Comparison of ENCODE assay signal across 14 mouse cellular contexts in genomic region chr11:58958536-58958935, GRCm38 (mm10). TPM values are rescaled to one million over a fixed set of nuclear protein-coding genes. Genes with fewer than 3 reads are reported as not detected.
DNase-seq lines count a peak whose midpoint lies in the region; ATAC-seq lines count a peak whose summit lies in the region.
"Had no signal": no experiment of that assay in that cellular context is flagged by ENCODE, and none has a peak within 500 bp of the region (broad histone marks: within the 10 kb centered on the region; RNA-seq: fewer than 3 reads in every experiment).

No protein-coding gene starts in this region.

- H3K9ac ChIP-seq in liver, embryonic 11.5 days (ENCODE audit: low read depth, low read length) = 0 out of 2 replicates have a peak overlapping the region, but pooled peaks have one; percentile 14
- H3K9ac ChIP-seq in liver, embryonic 15.5 days = peak overlapping the region; percentile 70; the same call in 1 of the 2 replicates
- H3K9ac ChIP-seq in neural tube, embryonic 12.5 days = no peak overlapping the region
- H3K9ac ChIP-seq: stomach, embryonic 15.5 days had no signal

- peaks cover 16% of the 10 kb centered on the region for H3K9me3 ChIP-seq in erythroblast, embryonic 14.5 days (ENCODE audit: control insufficient read depth, low read length)
- H3K9me3 ChIP-seq in liver, embryonic 11.5 days (ENCODE audit: control insufficient read depth, low read length) = no peaks in the 10 kb centered on the region
- no peaks in the 10 kb centered on the region for H3K9me3 ChIP-seq in liver, embryonic 15.5 days (replicated peaks)
- no peaks in the 10 kb centered on the region for H3K9me3 ChIP-seq in neural tube, embryonic 12.5 days
- H3K9me3 ChIP-seq: stomach, embryonic 15.5 days had no signal

- no peak for ATAC-seq in erythroblast, adult 5-6 weeks (replicated peaks; ENCODE audit: low FRiP score, poor library complexity, severe bottlenecking)
- ATAC-seq in liver, embryonic 11.5 days (replicated peaks; ENCODE audit: low FRiP score) = no peak
- no peak for ATAC-seq in liver, embryonic 15.5 days (ENCODE audit: insufficient read depth)
- ATAC-seq in neural tube, embryonic 12.5 days (ENCODE audit: low FRiP score, low read depth) = no peak
- ATAC-seq: activated CD4-positive, CD25-positive, alpha-beta regulatory T cell, adult 4 months had no signal

- 78% methylated on average over 6 of the region's 6 CpGs for WGBS in liver, embryonic 11.5 days
- WGBS in liver, embryonic 15.5 days (ENCODE audit: insufficient replicate concordance) = 71% methylated on average over 6 of the region's 6 CpGs
- WGBS in neural tube, embryonic 12.5 days = 88% methylated on average over 6 of the region's 6 CpGs

- peaks cover 35% of the 10 kb centered on the region for H3K27me3 ChIP-seq in erythroblast, embryonic 14.5 days (ENCODE audit: control insufficient read depth)
- H3K27me3 ChIP-seq in liver, embryonic 11.5 days (replicated peaks; ENCODE audit: control insufficient read depth, insufficient read depth, low read length) = peaks cover 18% of the 10 kb centered on the region
- H3K27me3 ChIP-seq in liver, embryonic 15.5 days = peaks cover 25% of the 10 kb centered on the region
- H3K27me3 ChIP-seq in neural tube, embryonic 12.5 days (replicated peaks) = 0 out of 2 replicates have a peak, but pooled peaks cover 3% of the 10 kb centered on the region

- H3K4me3 ChIP-seq in erythroblast, embryonic 14.5 days (replicated peaks) = peak overlapping the region; percentile 76
- H3K4me3 ChIP-seq in liver, embryonic 11.5 days (ENCODE audit: low read depth, low read length) = no peak overlapping the region
- H3K4me3 ChIP-seq in liver, embryonic 15.5 days (replicated peaks) = peak overlapping the region; percentile 75
- H3K4me3 ChIP-seq in neural tube, embryonic 12.5 days = no peak overlapping the region
- H3K4me3 ChIP-seq: stomach, embryonic 15.5 days had no signal

- peaks cover 59% of the 10 kb centered on the region for H3K4me1 ChIP-seq in erythroblast, embryonic 14.5 days (ENCODE audit: control insufficient read depth)
- H3K4me1 ChIP-seq in liver, embryonic 11.5 days (replicated peaks; ENCODE audit: control insufficient read depth, insufficient read depth, low read length) = peaks cover 22% of the 10 kb centered on the region
- peaks cover 56% of the 10 kb centered on the region for H3K4me1 ChIP-seq in liver, embryonic 15.5 days (replicated peaks)
- peaks cover 23% of the 10 kb centered on the region for H3K4me1 ChIP-seq in neural tube, embryonic 12.5 days

- no peak overlapping the region for H3K27ac ChIP-seq in liver, embryonic 11.5 days (ENCODE audit: low read depth, low read length)
- peak overlapping the region; percentile 100 for H3K27ac ChIP-seq in liver, embryonic 15.5 days (replicated peaks)
- no peak overlapping the region for H3K27ac ChIP-seq in neural tube, embryonic 12.5 days

- DNase-seq in liver, embryonic 11.5 days (ENCODE audit: low spot score) = no peak
- no peak for DNase-seq in liver
- no peak for DNase-seq in gastrocnemius, postnatal 4 days (ENCODE audit: low spot score in 2 of 2)
- DNase-seq in spleen, postnatal 14 days (ENCODE audit: low spot score in 2 of 2) = no peak
- DNase-seq: kidney, postnatal 25 days; right cerebral cortex, postnatal 14 days had no signal

- peak overlapping the region; percentile 96 for H3K4me2 ChIP-seq in liver, embryonic 11.5 days
- peak overlapping the region; percentile 95 for H3K4me2 ChIP-seq in liver, embryonic 15.5 days
- peak overlapping the region; percentile 91; the same call in 1 of the 2 replicates for H3K4me2 ChIP-seq in neural tube, embryonic 12.5 days (replicated peaks)

- H3K36me3 ChIP-seq in erythroblast, embryonic 14.5 days (ENCODE audit: control insufficient read depth) = peaks cover 42% of the 10 kb centered on the region
- H3K36me3 ChIP-seq in liver, embryonic 11.5 days (ENCODE audit: control insufficient read depth, insufficient read depth, low read length) = no peaks in the 10 kb centered on the region; the same call in 1 of the 2 replicates
- H3K36me3 ChIP-seq in liver, embryonic 15.5 days (replicated peaks) = peaks cover 28% of the 10 kb centered on the region
- H3K36me3 ChIP-seq in neural tube, embryonic 12.5 days = peaks cover 10% of the 10 kb centered on the region; the same call in 1 of the 2 replicates

RNA-seq across cellular contexts. Expression of gene Hist3h2a, which starts 4.1 kb away (rescaled TPM):
- 5.7 and 9.8 TPM in 2 replicates for polyA plus RNA-seq in erythroblast, embryonic 14.5 days (2012)
- total RNA-seq in erythroblast, adult 5-6 weeks (2015; ENCODE audit: low replicate concordance) = 30.5 and 41.5 TPM in 2 replicates
- total RNA-seq in erythroblast, adult 5-6 weeks (2017; ENCODE audit: low replicate concordance) = 255 and 279 TPM in 2 replicates
- polyA plus RNA-seq in liver, embryonic 11.5 days (2014; fragmentation: Nextera tagmentation; extraction: Ambion mirVana) = 12.0 and 14.5 TPM in 2 replicates
- 16.1 and 16.4 TPM in 2 replicates for polyA plus RNA-seq in liver, embryonic 15.5 days (2015; fragmentation: Nextera tagmentation; extraction: Ambion mirVana)
- 91.6 and 103 TPM in 2 replicates for polyA plus RNA-seq in neural tube, embryonic 12.5 days (2016; fragmentation: Nextera tagmentation; extraction: Ambion mirVana)
- 10 to 100 TPM; 37.1 to 42.7 TPM for total RNA-seq in gastrocnemius, postnatal 4 days (2021)

RNA-seq across cellular contexts. Expression of gene Trim17, which starts 4.1 kb away (rescaled TPM):
- 0.14 TPM in 1 of 2 replicates, not detected in the other for polyA plus RNA-seq in erythroblast, embryonic 14.5 days (2012)
- total RNA-seq in erythroblast, adult 5-6 weeks (2015; ENCODE audit: low replicate concordance) = 0.63 TPM in 1 of 2 replicates, not detected in the other
- total RNA-seq in erythroblast, adult 5-6 weeks (2017; ENCODE audit: low replicate concordance) = 1.5 TPM in 1 of 2 replicates, not detected in the other
- 0.23 and 0.38 TPM in 2 replicates for polyA plus RNA-seq in liver, embryonic 11.5 days (2014; fragmentation: Nextera tagmentation; extraction: Ambion mirVana)
- polyA plus RNA-seq in liver, embryonic 15.5 days (2015; fragmentation: Nextera tagmentation; extraction: Ambion mirVana) = 0.06 and 0.14 TPM in 2 replicates
- polyA plus RNA-seq in neural tube, embryonic 12.5 days (2016; fragmentation: Nextera tagmentation; extraction: Ambion mirVana) = 0.84 and 1.0 TPM in 2 replicates
- total RNA-seq in gastrocnemius, postnatal 4 days (2021) = under 1 TPM; 0.23 to 0.29 TPM
- total RNA-seq: common myeloid progenitor, adult 5-6 weeks; hematopoietic stem cell, adult 5-6 weeks had no signal

RNA-seq across cellular contexts. Expression of gene Hist3h2ba, which starts 9.8 kb away (rescaled TPM):
- polyA plus RNA-seq in erythroblast, embryonic 14.5 days (2012) = 5.1 and 5.4 TPM in 2 replicates
- 7.5 and 25.9 TPM in 2 replicates for total RNA-seq in erythroblast, adult 5-6 weeks (2015; ENCODE audit: low replicate concordance)
- total RNA-seq in erythroblast, adult 5-6 weeks (2017; ENCODE audit: low replicate concordance) = 40.6 and 51.9 TPM in 2 replicates
- polyA plus RNA-seq in liver, embryonic 11.5 days (2014; fragmentation: Nextera tagmentation; extraction: Ambion mirVana) = 6.3 and 6.9 TPM in 2 replicates
- 9.2 and 9.6 TPM in 2 replicates for polyA plus RNA-seq in liver, embryonic 15.5 days (2015; fragmentation: Nextera tagmentation; extraction: Ambion mirVana)
- polyA plus RNA-seq in neural tube, embryonic 12.5 days (2016; fragmentation: Nextera tagmentation; extraction: Ambion mirVana) = 167 and 246 TPM in 2 replicates
- 10 to 100 TPM in 1 of 2 experiments, 1 to 10 TPM in 1; 9.8 to 17.0 TPM for total RNA-seq in gastrocnemius, postnatal 4 days (2021)

RNA-seq across cellular contexts. Expression of gene Trim11, which starts 19.4 kb away (rescaled TPM):
- 1.0 and 1.2 TPM in 2 replicates for polyA plus RNA-seq in erythroblast, embryonic 14.5 days (2012)
- 6.7 and 11.1 TPM in 2 replicates for total RNA-seq in erythroblast, adult 5-6 weeks (2015; ENCODE audit: low replicate concordance)
- 8.1 and 10.8 TPM in 2 replicates for total RNA-seq in erythroblast, adult 5-6 weeks (2017; ENCODE audit: low replicate concordance)
- 17.3 and 17.8 TPM in 2 replicates for polyA plus RNA-seq in liver, embryonic 11.5 days (2014; fragmentation: Nextera tagmentation; extraction: Ambion mirVana)
- polyA plus RNA-seq in liver, embryonic 15.5 days (2015; fragmentation: Nextera tagmentation; extraction: Ambion mirVana) = 8.6 and 9.1 TPM in 2 replicates
- 20.5 TPM in 2 replicates for polyA plus RNA-seq in neural tube, embryonic 12.5 days (2016; fragmentation: Nextera tagmentation; extraction: Ambion mirVana)
- total RNA-seq in gastrocnemius, postnatal 4 days (2021) = 10 to 100 TPM; 16.7 to 19.6 TPM

RNA-seq across cellular contexts. Expression of gene Rnf187, which starts 19.8 kb away (rescaled TPM):
- 58.5 and 75.1 TPM in 2 replicates for polyA plus RNA-seq in erythroblast, embryonic 14.5 days (2012)
- total RNA-seq in erythroblast, adult 5-6 weeks (2015; ENCODE audit: low replicate concordance) = 18.6 and 23.6 TPM in 2 replicates
- 32.3 and 36.6 TPM in 2 replicates for total RNA-seq in erythroblast, adult 5-6 weeks (2017; ENCODE audit: low replicate concordance)
- 229 and 240 TPM in 2 replicates for polyA plus RNA-seq in liver, embryonic 11.5 days (2014; fragmentation: Nextera tagmentation; extraction: Ambion mirVana)
- polyA plus RNA-seq in liver, embryonic 15.5 days (2015; fragmentation: Nextera tagmentation; extraction: Ambion mirVana) = 111 and 117 TPM in 2 replicates
- 594 and 608 TPM in 2 replicates for polyA plus RNA-seq in neural tube, embryonic 12.5 days (2016; fragmentation: Nextera tagmentation; extraction: Ambion mirVana)
- 100 to 1,000 TPM; 161 to 162 TPM for total RNA-seq in gastrocnemius, postnatal 4 days (2021)

Comparison
In these comparisons a context has a peak if more than half of its experiments do, and no peak if none do; other contexts are left out.
1. H3K4me3 ChIP-seq: peak in erythroblast, embryonic 14.5 days (single experiment) and liver, embryonic 15.5 days (single experiment); none in liver, embryonic 11.5 days (single experiment) and neural tube, embryonic 12.5 days (single experiment).
2. RNA of gene Hist3h2ba, which starts 9.8 kb away (polyA plus RNA-seq): 167 to 246 TPM in neural tube, embryonic 12.5 days; 9.2 to 9.6 TPM in liver, embryonic 15.5 days, 6.3 to 6.9 TPM in liver, embryonic 11.5 days and 5.1 to 5.4 TPM in erythroblast, embryonic 14.5 days; every median in the first group is over 10 times any median in the second.
3. Peak in every context shown above with its lines, with median percentiles within 50 percentile points of each other: H3K4me2 ChIP-seq.